Mouse (Mus musculus) bone marrow, adult 2 months (tissue): ENCODE results near the gene Pkn1.

Experiments
- CTCF ChIP-seq: fragments of 200-500 bp; IDR thresholded peaks from 2 replicates; pipeline ENCODE4 v1.5.1; 2011; ENCODE audit warnings: low read length, control low read depth; ENCODE audit not compliant: control insufficient read depth, insufficient read depth
- POLR2A ChIP-seq: fragments of 200-500 bp; IDR thresholded peaks from 2 replicates; pipeline ENCODE4 v1.6.1; 2011; ENCODE audit warnings: low read depth, mild to moderate bottlenecking, control low read depth, low read length, borderline replicate concordance; ENCODE audit not compliant: control insufficient read depth

- TF ChIP-seq CTCF (no peak), POLR2A (no peak)
These were observed 39.0 kb upstream of the Pkn1 start for GRCm38 (mm10) chr8:83737852-83738562.
